Mouse (Mus musculus) macrophage (primary cell): Measurements from ENCODE around the gene Nek9. TPM values are rescaled to one million over a fixed set of nuclear protein-coding genes. Genes with fewer than 3 reads are reported as not detected.

ENCODE experiments used
- H3K27ac ChIP-seq: fragments of 350-480 bp; formaldehyde crosslinking; 2 replicates; pipeline ENCODE4 v1.9.0; 2021
- H3K36me3 ChIP-seq: fragments of 350-480 bp; formaldehyde crosslinking; 2 replicates; pipeline ENCODE4 v1.9.0; 2021; ENCODE audit errors: inconsistent target
- H3K4me3 ChIP-seq: fragments of 350-480 bp; formaldehyde crosslinking; 2 replicates; pipeline ENCODE4 v1.9.0; 2021; ENCODE audit errors: inconsistent target
- H3K79me2 ChIP-seq: fragments of 350-480 bp; formaldehyde crosslinking; 2 replicates; pipeline ENCODE4 v1.9.0; 2021; ENCODE audit errors: inconsistent target
- WGBS: methylation state at CpG from one replicate; pipeline ENCODE4 v1.1.7; 2026; ENCODE audit warnings: inconsistent platforms; ENCODE audit not compliant: missing documents; 5-methylcytosine and 5-hydroxymethylcytosine counted together
- polyA plus RNA-seq: library from polyadenylated mRNA; stranded (reverse); fragments of 250-400 nt; gene quantifications from 3 replicates; pipeline ENCODE4 v1.2.4, GENCODE M21; 2018; ENCODE audit warnings: inconsistent platforms

The Nek9 gene
- polyA plus RNA-seq, 1 experiment from 2014 or later = 40.7 TPM

DNA sequence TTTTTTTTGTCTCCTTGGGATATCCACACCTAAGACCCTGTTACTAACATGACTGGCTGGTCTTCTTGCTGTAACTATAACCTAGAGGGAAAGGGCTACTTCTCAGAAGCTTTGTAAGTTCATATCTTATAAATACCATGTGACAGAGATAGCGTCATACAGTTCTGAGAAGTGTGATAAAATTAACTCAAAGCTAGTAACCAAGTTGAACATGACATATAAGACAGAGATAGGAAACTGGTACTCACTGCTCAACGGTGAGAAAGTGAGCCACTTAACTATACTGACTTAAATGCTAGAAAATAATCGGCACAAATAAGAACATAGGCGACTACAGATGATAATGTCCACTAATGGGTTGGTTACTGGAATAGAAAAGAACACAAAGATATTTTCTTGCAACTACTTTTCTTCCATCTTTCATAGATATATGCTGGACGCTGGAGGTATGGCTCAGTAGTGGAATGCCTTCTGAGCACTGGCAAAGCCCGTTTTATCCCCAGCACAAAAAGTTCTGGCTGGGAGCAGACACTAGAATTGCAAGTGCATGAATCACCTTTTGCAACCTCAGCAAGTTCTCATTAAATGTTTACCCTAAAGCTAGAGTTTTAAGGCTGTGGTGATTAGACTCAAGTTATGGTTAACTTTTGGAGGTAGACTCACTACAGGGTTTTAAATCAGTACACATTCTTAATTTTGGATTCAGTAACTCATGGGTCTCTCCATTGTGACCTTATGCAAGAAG is 1.4 kb downstream of the Nek9 start:
- 85% methylated on average over 6 of the region's 6 CpGs for WGBS
- peaks cover 37% of the 10 kb centered on the region for H3K36me3 ChIP-seq
- peak overlapping the region; percentile 40 for H3K27ac ChIP-seq
- H3K4me3 ChIP-seq = peak overlapping the region; percentile 57
- H3K79me2 ChIP-seq = peaks cover 45% of the 10 kb centered on the region

DNA sequence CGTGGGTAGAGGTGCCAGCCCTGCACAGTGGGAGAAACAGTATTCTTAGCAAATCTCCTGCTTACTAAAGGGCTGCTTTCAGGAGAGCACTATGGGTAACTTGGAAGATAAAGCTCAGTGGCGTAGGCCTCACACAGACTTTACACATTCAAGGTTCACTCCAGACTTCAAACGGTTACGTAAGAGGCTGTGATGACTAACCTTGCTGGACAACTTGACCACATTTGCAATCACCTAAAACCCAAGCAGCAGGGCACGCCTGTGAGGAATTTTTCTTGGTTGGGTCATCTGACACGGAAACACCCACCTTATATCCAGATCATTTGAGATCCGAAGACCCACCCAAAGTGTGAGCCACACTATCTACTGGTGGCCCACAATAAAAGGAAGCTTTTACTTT is 9.0 kb downstream of the Nek9 start:
- peaks cover 2% of the 10 kb centered on the region; the same call in 1 of the 2 replicates for H3K79me2 ChIP-seq
- H3K27ac ChIP-seq = no peak overlapping the region
- no peak overlapping the region for H3K4me3 ChIP-seq
- H3K36me3 ChIP-seq = peaks cover 81% of the 10 kb centered on the region
- 59% methylated on average over 7 of the region's 7 CpGs for WGBS

DNA sequence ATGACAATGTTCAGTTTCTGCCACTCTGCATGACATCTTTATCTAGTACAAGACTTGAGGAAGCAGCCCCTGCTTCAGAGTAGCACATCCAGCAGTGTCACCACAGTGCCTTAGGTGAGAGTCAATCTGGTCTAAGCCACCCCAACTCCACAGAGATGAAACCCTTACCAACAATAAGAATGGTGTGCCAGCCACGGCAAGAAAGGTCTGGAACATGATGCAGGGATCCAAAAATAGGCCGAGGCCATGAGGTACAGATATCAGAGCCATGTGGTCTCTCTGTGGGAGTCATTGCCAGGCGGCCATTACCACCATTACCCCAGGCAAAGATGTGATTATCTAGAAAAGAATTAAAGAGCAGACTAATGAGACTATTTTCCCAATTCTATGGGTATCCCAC is 30.5 kb downstream of the Nek9 start:
- H3K79me2 ChIP-seq = no peaks in the 10 kb centered on the region
- WGBS = 90% methylated on average over 3 of the region's 3 CpGs
- H3K27ac ChIP-seq = no peak overlapping the region
- H3K4me3 ChIP-seq = no peak overlapping the region
- peaks cover 66% of the 10 kb centered on the region for H3K36me3 ChIP-seq

DNA sequence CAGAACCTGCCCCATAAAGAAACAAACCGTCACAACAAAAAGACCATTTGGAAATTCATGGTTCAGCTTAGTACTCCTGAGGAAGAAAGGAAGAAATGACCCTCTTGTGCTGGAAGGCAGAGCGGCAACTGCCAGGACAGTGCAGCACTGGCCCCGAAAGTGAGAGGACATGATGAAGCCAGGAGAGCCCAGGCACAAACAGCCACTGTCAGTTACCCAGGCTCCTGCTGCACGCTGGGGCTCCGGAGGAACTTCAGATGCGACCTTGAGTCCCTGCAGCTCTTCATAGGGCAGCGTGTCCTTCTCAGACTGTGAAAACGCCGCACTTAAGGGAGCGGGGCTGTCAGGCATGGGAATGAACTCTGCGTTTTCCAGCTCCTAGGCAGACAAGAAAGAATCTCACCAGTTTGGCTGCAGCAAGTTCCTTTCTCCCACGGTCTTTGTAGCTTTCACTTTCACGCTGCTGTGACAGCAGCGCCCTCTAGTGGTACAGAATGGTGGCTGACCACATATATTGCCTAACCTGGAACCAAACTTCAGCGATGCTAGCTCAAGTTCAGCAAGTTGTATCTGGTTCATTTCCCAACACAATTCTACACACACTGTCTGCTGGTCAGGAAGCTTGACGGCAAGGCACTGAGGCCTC is 33.8 kb downstream of the Nek9 start:
- H3K4me3 ChIP-seq = no peak overlapping the region
- H3K36me3 ChIP-seq = peaks cover 75% of the 10 kb centered on the region
- 44% methylated on average over 14 of the region's 16 CpGs for WGBS
- peak overlapping the region; percentile 60 for H3K27ac ChIP-seq
- H3K79me2 ChIP-seq = no peaks in the 10 kb centered on the region

DNA sequence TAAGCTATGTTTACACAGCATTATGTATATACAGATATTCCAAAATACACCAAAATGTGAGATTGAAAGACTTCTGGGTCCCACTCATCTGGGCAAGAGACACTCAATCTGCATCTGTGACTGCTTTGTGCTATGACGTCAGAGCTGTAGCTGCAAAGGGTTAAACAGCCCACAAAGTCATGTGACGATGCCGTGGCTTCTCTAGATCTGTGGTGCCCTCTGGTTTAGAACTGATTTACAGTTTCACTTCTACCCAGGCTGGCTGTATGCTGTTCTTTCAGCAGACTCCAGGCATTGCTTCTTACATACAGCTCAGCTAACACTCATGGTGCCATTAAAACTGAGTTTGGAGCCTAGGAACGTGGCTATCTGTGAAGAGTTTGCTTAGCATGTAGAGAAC is 34.4 kb downstream of the Nek9 start:
- peaks cover 75% of the 10 kb centered on the region for H3K36me3 ChIP-seq
- H3K4me3 ChIP-seq = no peak overlapping the region
- H3K27ac ChIP-seq = peak overlapping the region; percentile 60
- WGBS = 16% methylated on average over 4 of the region's 4 CpGs
- no peaks in the 10 kb centered on the region for H3K79me2 ChIP-seq

DNA sequence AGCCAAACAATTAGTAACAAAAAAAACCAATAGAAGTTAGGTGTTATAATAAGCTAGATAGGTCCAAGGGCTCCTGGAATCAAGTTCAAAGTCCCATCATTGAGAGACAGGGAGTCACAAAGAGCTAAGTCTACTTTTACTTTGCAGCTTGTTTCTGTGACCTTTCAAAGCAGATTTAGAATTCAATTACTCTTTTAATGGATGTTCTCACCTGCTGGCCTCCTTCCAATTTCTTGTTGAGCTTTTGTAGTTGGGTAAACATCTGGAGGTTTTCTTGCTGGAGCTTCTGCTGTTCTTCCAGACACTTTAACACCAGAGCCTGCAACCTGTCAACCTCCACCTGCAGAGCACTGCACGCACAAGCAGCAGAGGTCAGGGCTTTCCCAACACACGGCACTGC is 35.9 kb downstream of the Nek9 start:
- no peak overlapping the region for H3K4me3 ChIP-seq
- peaks cover 62% of the 10 kb centered on the region for H3K36me3 ChIP-seq
- H3K79me2 ChIP-seq = no peaks in the 10 kb centered on the region
- no peak overlapping the region for H3K27ac ChIP-seq
- 100% methylated on average over 2 of the region's 2 CpGs for WGBS

DNA sequence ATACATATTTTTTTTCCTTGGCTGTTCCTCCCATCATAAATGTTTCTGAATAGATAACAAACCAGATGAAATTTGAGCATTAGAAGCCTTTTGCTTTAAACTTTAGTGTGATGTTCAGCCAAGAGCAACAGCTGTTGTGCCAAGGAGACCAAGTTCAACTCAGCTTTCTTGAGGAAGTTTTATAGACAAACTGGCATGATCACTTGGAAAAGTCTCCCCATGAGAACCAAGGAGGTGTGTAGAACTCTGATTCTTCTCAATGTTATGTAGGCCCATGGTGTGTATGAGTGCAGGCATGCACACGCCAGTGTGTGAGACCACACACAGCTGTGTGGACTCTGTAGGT is 40.4 kb downstream of the Nek9 start:
- Histone ChIP-seq H3K27ac (no peak overlapping the region), H3K79me2 (no peaks in the 10 kb centered on the region), H3K4me3 (no peak overlapping the region), H3K36me3 (peaks cover 42% of the 10 kb centered on the region)
- 100% methylated on average over 1 of the region's 1 CpGs for WGBS

DNA sequence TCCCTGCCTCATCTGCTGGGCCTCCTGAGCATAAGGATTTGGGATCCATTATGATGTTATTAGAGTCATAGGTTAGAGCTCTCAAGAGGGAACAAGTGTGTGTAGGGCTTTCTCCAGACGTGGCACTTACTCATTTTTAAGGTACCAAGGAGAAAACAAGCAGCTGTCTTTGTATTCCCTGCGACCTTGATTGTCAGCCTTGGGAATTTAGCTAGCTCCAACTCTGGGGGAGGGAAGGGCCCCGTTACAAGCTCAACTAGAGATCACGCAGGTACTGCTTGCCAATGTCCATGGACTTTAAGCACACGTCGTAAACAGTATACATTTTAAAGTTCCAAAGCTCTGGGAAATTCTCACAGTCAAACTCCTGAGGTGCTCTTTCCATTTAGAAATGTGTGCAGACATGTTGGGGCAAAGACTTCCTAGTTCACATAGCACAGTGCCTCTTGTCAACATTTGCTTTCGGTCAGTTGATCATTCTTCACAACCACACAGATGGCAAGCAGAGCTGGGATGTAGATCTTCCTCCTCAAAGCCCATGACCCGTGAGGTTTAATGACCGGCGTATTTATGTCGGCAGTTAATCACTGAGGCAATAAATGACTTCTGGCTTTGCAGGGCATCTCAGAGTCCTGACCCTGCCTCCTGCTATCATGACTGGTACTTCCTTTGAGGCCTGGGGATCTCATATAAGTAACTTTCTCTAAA is 40.9 kb downstream of the Nek9 start:
- Histone ChIP-seq H3K27ac (no peak overlapping the region), H3K4me3 (no peak overlapping the region)
- WGBS = 95% methylated on average over 11 of the region's 11 CpGs

DNA sequence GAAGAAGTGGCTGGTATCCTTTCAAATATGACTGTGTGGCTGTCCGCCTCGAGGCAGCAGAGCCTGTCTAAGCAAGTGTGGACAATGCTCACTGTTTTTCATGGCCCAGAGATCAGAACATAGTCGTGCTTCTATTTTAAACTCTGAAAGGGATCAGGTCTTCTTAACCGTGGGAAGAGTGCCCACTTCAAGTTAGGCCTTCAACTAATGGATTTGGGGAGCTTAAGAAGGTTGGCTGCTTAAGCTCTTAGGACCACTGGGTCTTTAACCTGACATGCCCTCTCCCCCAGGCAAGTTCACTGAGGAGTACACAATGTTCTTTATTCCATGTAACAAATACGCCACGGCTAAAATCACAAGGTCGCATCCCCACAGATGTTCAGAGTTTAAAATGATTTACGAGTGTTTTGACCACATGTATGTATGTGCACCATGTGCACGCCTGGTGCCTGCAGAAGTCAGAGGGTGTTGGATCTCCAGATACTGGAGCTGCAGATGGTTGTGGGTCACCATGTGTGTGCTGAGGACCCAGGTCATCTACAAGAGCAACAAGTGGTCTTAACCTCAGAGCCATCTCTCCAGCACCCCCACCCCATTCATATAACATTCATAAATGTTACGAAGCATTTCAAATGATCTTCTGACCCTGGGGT is 41.7 kb downstream of the Nek9 start:
- WGBS = 82% methylated on average over 10 of the region's 10 CpGs
- Histone ChIP-seq H3K36me3 (peaks cover 29% of the 10 kb centered on the region), H3K4me3 (no peak overlapping the region), H3K79me2 (no peaks in the 10 kb centered on the region), H3K27ac (no peak overlapping the region)

More for the DNA sequence above, 40.9 kb downstream of the Nek9 start:
- H3K36me3 ChIP-seq = peaks cover 37% of the 10 kb centered on the region
- no peaks in the 10 kb centered on the region for H3K79me2 ChIP-seq

DNA sequence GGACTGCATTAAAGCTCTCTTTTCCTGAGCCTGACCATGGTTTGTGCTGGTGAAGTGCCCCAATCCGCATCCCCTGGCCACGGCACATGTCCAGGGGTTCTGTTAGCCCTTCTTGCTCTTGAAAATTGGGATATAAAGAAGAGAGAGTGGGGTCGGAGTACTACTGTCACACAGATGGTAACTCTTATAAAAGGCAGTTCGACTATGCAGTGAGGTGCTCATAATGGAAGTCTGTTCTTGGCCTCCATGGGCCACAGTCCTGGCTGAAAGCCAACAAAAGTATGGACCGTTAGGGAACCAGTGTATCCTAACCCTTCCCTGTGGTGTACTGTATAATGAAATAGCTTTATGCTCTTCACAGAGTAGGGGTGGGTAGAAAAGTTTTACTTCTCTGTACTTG is 42.2 kb downstream of the Nek9 start:
- 85% methylated on average over 5 of the region's 5 CpGs for WGBS
- no peak overlapping the region for H3K4me3 ChIP-seq
- peaks cover 23% of the 10 kb centered on the region for H3K36me3 ChIP-seq
- H3K79me2 ChIP-seq = no peaks in the 10 kb centered on the region
- no peak overlapping the region for H3K27ac ChIP-seq

DNA sequence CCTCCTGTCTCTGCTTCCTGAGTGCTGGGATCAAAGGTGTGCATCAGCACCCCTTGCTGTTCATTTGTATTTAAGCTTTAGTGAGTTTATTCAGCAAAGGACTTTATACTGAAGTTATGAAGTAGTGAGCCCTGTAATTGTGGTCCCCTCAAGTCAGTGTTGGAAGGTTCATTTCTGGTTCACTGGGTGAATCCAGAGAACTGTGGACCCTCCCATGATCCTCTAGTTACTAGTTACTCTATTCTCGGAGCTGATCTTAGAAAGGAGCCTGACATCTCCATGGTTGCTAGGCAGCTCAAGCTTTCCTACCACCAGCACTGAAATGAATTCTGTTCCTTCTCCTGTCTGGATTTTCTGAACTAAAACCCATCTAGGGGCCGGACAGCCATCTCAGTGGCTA is 43.7 kb downstream of the Nek9 start:
- Histone ChIP-seq H3K4me3 (no peak overlapping the region), H3K27ac (no peak overlapping the region), H3K36me3 (peaks cover 9% of the 10 kb centered on the region; the same call in 1 of the 2 replicates), H3K79me2 (no peaks in the 10 kb centered on the region)
- WGBS = 100% methylated on average over 2 of the region's 2 CpGs

DNA sequence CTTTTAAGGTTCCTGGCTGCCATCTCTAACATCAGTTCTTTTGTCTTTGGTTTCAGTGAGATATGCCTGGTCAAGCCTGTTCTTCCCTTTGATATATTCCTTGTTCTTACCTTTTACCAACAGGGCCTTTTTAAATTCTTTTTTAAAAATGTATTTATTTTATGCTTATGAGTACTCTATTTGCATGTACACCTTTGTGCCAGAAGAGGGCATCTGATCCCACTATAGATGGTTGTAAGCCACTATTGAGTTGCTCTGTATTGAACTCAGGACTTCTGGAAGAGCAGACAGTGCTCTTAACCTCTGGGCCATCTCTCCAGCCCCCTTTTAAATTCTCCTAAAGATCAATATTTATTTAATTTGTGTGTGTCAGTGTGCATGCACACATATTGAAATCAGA is 46.3 kb downstream of the Nek9 start:
- Histone ChIP-seq H3K79me2 (no peaks in the 10 kb centered on the region), H3K36me3 (no peaks in the 10 kb centered on the region), H3K4me3 (no peak overlapping the region), H3K27ac (no peak overlapping the region)

DNA sequence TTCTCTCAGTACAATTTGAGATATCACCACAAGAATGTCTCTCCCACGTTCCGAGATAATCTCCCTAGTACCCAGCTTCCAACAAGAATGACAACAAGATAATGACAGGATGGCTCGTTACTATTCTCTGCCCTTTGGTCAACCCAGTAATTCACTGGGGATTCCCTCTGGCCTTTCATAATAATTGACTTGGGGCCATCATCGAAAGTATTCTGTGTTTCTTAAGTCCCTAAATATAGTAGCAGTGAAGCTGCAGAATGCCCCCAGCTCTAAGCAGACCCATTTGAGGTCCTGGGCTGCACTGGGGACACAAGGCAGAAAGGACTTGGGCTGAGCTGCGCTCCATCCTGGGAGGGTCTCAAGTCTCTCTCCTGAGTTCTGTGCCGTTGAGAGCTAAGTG is 46.9 kb downstream of the Nek9 start:
- WGBS = 91% methylated on average over 6 of the region's 6 CpGs
- Histone ChIP-seq H3K27ac (no peak overlapping the region), H3K79me2 (no peaks in the 10 kb centered on the region), H3K36me3 (no peaks in the 10 kb centered on the region), H3K4me3 (no peak overlapping the region)

DNA sequence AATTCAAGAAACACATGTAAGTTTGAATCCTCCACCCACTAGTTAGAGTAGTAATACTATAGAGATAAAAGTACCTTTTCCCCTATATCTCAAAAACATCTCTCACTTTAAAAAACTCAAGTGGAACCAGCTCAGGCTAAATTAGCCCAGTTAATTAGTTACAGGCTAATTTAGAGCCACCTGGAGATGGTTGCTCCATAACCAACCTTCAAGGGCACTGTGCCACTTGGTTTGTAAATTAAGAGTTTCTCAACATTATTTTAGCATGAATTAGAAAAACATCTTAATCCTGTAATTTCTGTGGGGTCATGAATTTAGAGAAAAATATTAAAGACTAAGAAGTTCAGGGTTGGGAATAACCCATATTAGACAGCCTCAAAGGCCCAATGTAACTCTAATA is 47.6 kb downstream of the Nek9 start:
- no peak overlapping the region for H3K4me3 ChIP-seq
- no peaks in the 10 kb centered on the region for H3K36me3 ChIP-seq
- no peaks in the 10 kb centered on the region for H3K79me2 ChIP-seq
- H3K27ac ChIP-seq = no peak overlapping the region

DNA sequence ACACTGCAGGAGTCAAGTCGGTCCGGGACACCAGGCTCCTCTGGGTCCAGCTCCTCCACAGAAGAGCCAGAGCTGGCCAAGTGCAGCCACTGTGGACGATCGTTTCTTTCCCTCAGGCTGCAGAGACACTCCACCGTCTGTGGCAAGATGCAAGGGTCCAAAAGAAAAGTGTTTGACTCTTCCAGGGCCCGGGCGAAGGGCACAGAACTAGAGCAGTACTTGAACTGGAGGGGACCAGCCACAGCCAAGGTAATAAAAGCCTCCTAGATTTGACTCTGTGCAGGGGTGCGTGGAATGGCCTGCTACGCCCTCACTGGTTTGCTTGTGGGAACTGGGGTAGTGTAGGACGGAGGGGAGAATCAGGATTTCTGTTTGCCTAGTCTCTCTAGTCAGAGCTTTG is 48.5 kb downstream of the Nek9 start:
- no peaks in the 10 kb centered on the region for H3K79me2 ChIP-seq
- H3K27ac ChIP-seq = no peak overlapping the region
- WGBS = 91% methylated on average over 10 of the region's 10 CpGs
- no peaks in the 10 kb centered on the region for H3K36me3 ChIP-seq
- H3K4me3 ChIP-seq = no peak overlapping the region
